In genomic region chr14:36652982-36653557, GRCm38 (mm10) we compare ENCODE assay signal across 11 mouse cellular contexts.
DNase-seq lines count a peak whose midpoint lies in the region; ATAC-seq lines count a peak whose summit lies in the region.
"Had no signal": no experiment of that assay in that cellular context is flagged by ENCODE, and none has a peak within 500 bp of the region (broad histone marks: within the 10 kb centered on the region; RNA-seq: fewer than 3 reads in every experiment).

No protein-coding gene starts in this region.

- ATAC-seq in heart, embryonic 14.5 days (ENCODE audit: insufficient number of reproducible peaks, insufficient read depth, low FRiP score, low read depth) = 0 out of 2 replicates have a peak, but pooled peaks have one; percentile 51
- no peak for ATAC-seq in heart, embryonic 11.5 days (replicated peaks; ENCODE audit: insufficient number of reproducible peaks, low FRiP score, low TSS enrichment)
- peak; percentile 90 for ATAC-seq in hindbrain, embryonic 15.5 days (ENCODE audit: low FRiP score, low read depth)
- ATAC-seq in neural tube, embryonic 13.5 days (ENCODE audit: low read depth) = peak; percentile 95
- ATAC-seq in liver, embryonic 11.5 days (replicated peaks; ENCODE audit: low FRiP score) = no peak
- ATAC-seq in kidney, embryonic 15.5 days (replicated peaks; ENCODE audit: low FRiP score) = no peak

- H3K4me2 ChIP-seq in heart, embryonic 14.5 days (ENCODE audit: low read length) = peak overlapping the region; percentile 22; the same call in 1 of the 2 replicates
- no peak overlapping the region for H3K4me2 ChIP-seq in heart, embryonic 11.5 days
- no peak overlapping the region for H3K4me2 ChIP-seq in hindbrain, embryonic 15.5 days
- H3K4me2 ChIP-seq in neural tube, embryonic 13.5 days = no peak overlapping the region
- H3K4me2 ChIP-seq in liver, embryonic 11.5 days = no peak overlapping the region
- H3K4me2 ChIP-seq in kidney, embryonic 15.5 days = no peak overlapping the region

- H3K9ac ChIP-seq in heart, embryonic 14.5 days (ENCODE audit: low read length) = no peak overlapping the region
- H3K9ac ChIP-seq in heart, embryonic 11.5 days (ENCODE audit: low read depth, low read length) = no peak overlapping the region
- H3K9ac ChIP-seq in hindbrain, embryonic 15.5 days = no peak overlapping the region
- H3K9ac ChIP-seq in neural tube, embryonic 13.5 days = no peak overlapping the region
- no peak overlapping the region for H3K9ac ChIP-seq in liver, embryonic 11.5 days (ENCODE audit: low read depth, low read length)
- H3K9ac ChIP-seq in kidney, embryonic 15.5 days = no peak overlapping the region

- H3K36me3 ChIP-seq in heart, embryonic 14.5 days (ENCODE audit: control insufficient read depth, insufficient read depth, low read length) = no peaks in the 10 kb centered on the region
- H3K36me3 ChIP-seq in heart, embryonic 11.5 days (ENCODE audit: control insufficient read depth, insufficient read depth, low read length) = no peaks in the 10 kb centered on the region
- no peaks in the 10 kb centered on the region for H3K36me3 ChIP-seq in hindbrain, embryonic 15.5 days
- H3K36me3 ChIP-seq in neural tube, embryonic 13.5 days = no peaks in the 10 kb centered on the region
- no peaks in the 10 kb centered on the region for H3K36me3 ChIP-seq in liver, embryonic 11.5 days (ENCODE audit: control insufficient read depth, insufficient read depth, low read length)
- no peaks in the 10 kb centered on the region for H3K36me3 ChIP-seq in kidney, embryonic 15.5 days
- H3K36me3 ChIP-seq: G1E had no signal

- peak; percentile 73 to 78 for DNase-seq in cerebellum, postnatal 10 days
- no peak for DNase-seq in liver, embryonic 11.5 days (ENCODE audit: low spot score)
- DNase-seq in thymus, postnatal 14 days = no peak

- 9% methylated on average over 6 of the region's 6 CpGs for WGBS in heart, embryonic 14.5 days
- 17% methylated on average over 6 of the region's 6 CpGs for WGBS in heart, embryonic 11.5 days (ENCODE audit: insufficient replicate concordance)
- WGBS in hindbrain, embryonic 15.5 days = 2% methylated on average over 6 of the region's 6 CpGs
- WGBS in neural tube, embryonic 13.5 days = 8% methylated on average over 6 of the region's 6 CpGs
- 41% methylated on average over 6 of the region's 6 CpGs for WGBS in liver, embryonic 11.5 days
- 36% methylated on average over 6 of the region's 6 CpGs for WGBS in kidney, embryonic 15.5 days

- H3K4me3 ChIP-seq in heart, embryonic 14.5 days (ENCODE audit: control insufficient read depth in 1 of 2, insufficient read depth in 1 of 2, low read depth in 1 of 2, low read length in 2 of 2) = no peak overlapping the region
- no peak overlapping the region for H3K4me3 ChIP-seq in heart, embryonic 11.5 days (ENCODE audit: low read depth, low read length)
- H3K4me3 ChIP-seq in hindbrain, embryonic 15.5 days = no peak overlapping the region
- H3K4me3 ChIP-seq in neural tube, embryonic 13.5 days = no peak overlapping the region
- H3K4me3 ChIP-seq in liver, embryonic 11.5 days (ENCODE audit: low read depth, low read length) = no peak overlapping the region
- no peak overlapping the region for H3K4me3 ChIP-seq in kidney, embryonic 15.5 days (replicated peaks)

- peak overlapping the region; percentile 10 to 18; a peak in 1 of 4 replicates for H3K27ac ChIP-seq in heart, embryonic 14.5 days (replicated peaks in 1 of 2; ENCODE audit: control insufficient read depth in 1 of 2, insufficient read depth in 1 of 2, low read depth in 2 of 2, low read length in 2 of 2)
- H3K27ac ChIP-seq in heart, embryonic 11.5 days (ENCODE audit: low read depth, low read length) = no peak overlapping the region
- peak overlapping the region; percentile 44; the same call in 1 of the 2 replicates for H3K27ac ChIP-seq in hindbrain, embryonic 15.5 days (replicated peaks)
- 0 out of 2 replicates have a peak overlapping the region, but pooled peaks have one; percentile 20 for H3K27ac ChIP-seq in neural tube, embryonic 13.5 days (replicated peaks)
- no peak overlapping the region for H3K27ac ChIP-seq in liver, embryonic 11.5 days (ENCODE audit: low read depth, low read length)
- no peak overlapping the region for H3K27ac ChIP-seq in kidney, embryonic 15.5 days
- H3K27ac ChIP-seq: kidney, postnatal 0 days; macrophage had no signal

- H3K9me3 ChIP-seq in heart, embryonic 14.5 days (ENCODE audit: control insufficient read depth, low read length) = no peaks in the 10 kb centered on the region; the same call in 1 of the 2 replicates
- no peaks in the 10 kb centered on the region for H3K9me3 ChIP-seq in heart, embryonic 11.5 days (replicated peaks; ENCODE audit: control insufficient read depth, low read length)
- H3K9me3 ChIP-seq in hindbrain, embryonic 15.5 days = no peaks in the 10 kb centered on the region
- no peaks in the 10 kb centered on the region for H3K9me3 ChIP-seq in neural tube, embryonic 13.5 days
- H3K9me3 ChIP-seq in liver, embryonic 11.5 days (ENCODE audit: control insufficient read depth, low read length) = no peaks in the 10 kb centered on the region
- no peaks in the 10 kb centered on the region for H3K9me3 ChIP-seq in kidney, embryonic 15.5 days (replicated peaks)
- H3K9me3 ChIP-seq: G1E had no signal

- H3K27me3 ChIP-seq in heart, embryonic 14.5 days (ENCODE audit: control insufficient read depth, insufficient read depth, low read length) = peaks cover 9% of the 10 kb centered on the region; the same call in 1 of the 2 replicates
- no peaks in the 10 kb centered on the region for H3K27me3 ChIP-seq in heart, embryonic 11.5 days (ENCODE audit: control insufficient read depth, insufficient read depth, low read length)
- H3K27me3 ChIP-seq in hindbrain, embryonic 15.5 days = no peaks in the 10 kb centered on the region
- H3K27me3 ChIP-seq in neural tube, embryonic 13.5 days = no peaks in the 10 kb centered on the region
- H3K27me3 ChIP-seq in liver, embryonic 11.5 days (replicated peaks; ENCODE audit: control insufficient read depth, insufficient read depth, low read length) = no peaks in the 10 kb centered on the region
- no peaks in the 10 kb centered on the region for H3K27me3 ChIP-seq in kidney, embryonic 15.5 days

- H3K4me1 ChIP-seq in heart, embryonic 14.5 days (ENCODE audit: control insufficient read depth in 2 of 2, insufficient read depth in 2 of 2, low read length in 2 of 2) = peaks cover 12 to 33% of the 10 kb centered on the region in 2 experiments
- H3K4me1 ChIP-seq in heart, embryonic 11.5 days (ENCODE audit: control insufficient read depth, insufficient read depth, low read length) = peaks cover 9% of the 10 kb centered on the region; the same call in 1 of the 2 replicates
- H3K4me1 ChIP-seq in hindbrain, embryonic 15.5 days (replicated peaks) = peaks cover 9% of the 10 kb centered on the region; the same call in 1 of the 2 replicates
- peaks cover 9% of the 10 kb centered on the region for H3K4me1 ChIP-seq in neural tube, embryonic 13.5 days (replicated peaks)
- H3K4me1 ChIP-seq in liver, embryonic 11.5 days (replicated peaks; ENCODE audit: control insufficient read depth, insufficient read depth, low read length) = no peaks in the 10 kb centered on the region; the same call in 1 of the 2 replicates
- no peaks in the 10 kb centered on the region for H3K4me1 ChIP-seq in kidney, embryonic 15.5 days

Comparison
In these comparisons a context has a peak if more than half of its experiments do, and no peak if none do; other contexts are left out.
1. ATAC-seq: peak in heart, embryonic 14.5 days (single experiment), hindbrain, embryonic 15.5 days (single experiment) and neural tube, embryonic 13.5 days (single experiment); none in heart, embryonic 11.5 days (single experiment), liver, embryonic 11.5 days (single experiment) and kidney, embryonic 15.5 days (single experiment).
2. H3K27ac ChIP-seq: peak in heart, embryonic 14.5 days (2 of 2), hindbrain, embryonic 15.5 days (single experiment) and neural tube, embryonic 13.5 days (single experiment); none in heart, embryonic 11.5 days (single experiment), liver, embryonic 11.5 days (single experiment) and kidney, embryonic 15.5 days (single experiment).
3. DNase-seq: peak in cerebellum, postnatal 10 days (2 of 2); none in liver, embryonic 11.5 days (single experiment) and thymus, postnatal 14 days (single experiment).